In genomic region chr17:45564531-45565084, GRCm38 (mm10) we compare ENCODE assay signal across 9 mouse cellular contexts. TPM values are rescaled to one million over a fixed set of nuclear protein-coding genes. Genes with fewer than 3 reads are reported as not detected.
DNase-seq lines count a peak whose midpoint lies in the region; ATAC-seq and TF ChIP-seq lines count a peak whose summit lies in the region.
"Had no signal": no experiment of that assay in that cellular context is flagged by ENCODE, and none has a peak within 500 bp of the region (broad histone marks: within the 10 kb centered on the region; RNA-seq: fewer than 3 reads in every experiment).

No protein-coding gene starts in this region.

- peak overlapping the region; percentile 79 for H3K4me3 ChIP-seq in cortical plate, adult 2 months (ENCODE audit: insufficient read depth, low read length)
- H3K4me3 ChIP-seq in hindbrain, embryonic 14.5 days (replicated peaks; ENCODE audit: low read length) = peak overlapping the region; percentile 75
- peak overlapping the region; percentile 89 for H3K4me3 ChIP-seq in midbrain, embryonic 15.5 days

- no peaks in the 10 kb centered on the region for H3K9me3 ChIP-seq in hindbrain, embryonic 14.5 days (ENCODE audit: control insufficient read depth, low read length)
- no peaks in the 10 kb centered on the region for H3K9me3 ChIP-seq in midbrain, embryonic 15.5 days

- no peak for TF ChIP-seq POLR2A in cortical plate, adult 2 months (IDR thresholded peaks at IDR 0.05; ENCODE audit: extremely low read depth, insufficient read depth, low read length)

- H3K27ac ChIP-seq in cortical plate, adult 2 months (ENCODE audit: insufficient read depth, low read length) = no peak overlapping the region; the same call in 1 of the 2 replicates
- H3K27ac ChIP-seq in hindbrain, embryonic 14.5 days = peak overlapping the region; percentile 79
- peak overlapping the region; percentile 87 for H3K27ac ChIP-seq in midbrain, embryonic 15.5 days

- no peak; the same call in none of the 2 replicates for ATAC-seq in hindbrain, embryonic 14.5 days (ENCODE audit: low FRiP score)
- ATAC-seq in midbrain, embryonic 15.5 days (replicated peaks) = peak; percentile 15

- H3K4me1 ChIP-seq in cortical plate, adult 2 months (ENCODE audit: control insufficient read depth, insufficient read depth, low read length) = no peaks in the 10 kb centered on the region
- peaks cover 11% of the 10 kb centered on the region for H3K4me1 ChIP-seq in hindbrain, embryonic 14.5 days (replicated peaks; ENCODE audit: control insufficient read depth, insufficient read depth, low read length)
- H3K4me1 ChIP-seq in midbrain, embryonic 15.5 days = peaks cover 34% of the 10 kb centered on the region

- H3K36me3 ChIP-seq in hindbrain, embryonic 14.5 days (replicated peaks; ENCODE audit: control insufficient read depth, insufficient read depth) = peaks cover 36% of the 10 kb centered on the region
- H3K36me3 ChIP-seq in midbrain, embryonic 15.5 days (replicated peaks) = peaks cover 35% of the 10 kb centered on the region

- intact Hi-C loops in left cerebral cortex, postnatal 4 days (cut with DNase I) = no loop called here

- WGBS in hindbrain, embryonic 14.5 days = 10% methylated on average over 18 of the region's 18 CpGs
- 12% methylated on average over 18 of the region's 18 CpGs for WGBS in midbrain, embryonic 15.5 days

- peak overlapping the region; percentile 78 for H3K4me2 ChIP-seq in hindbrain, embryonic 14.5 days (replicated peaks)
- H3K4me2 ChIP-seq in midbrain, embryonic 15.5 days = peak overlapping the region; percentile 93

- no peaks in the 10 kb centered on the region for H3K27me3 ChIP-seq in hindbrain, embryonic 14.5 days (ENCODE audit: control insufficient read depth, insufficient read depth, low read length)
- no peaks in the 10 kb centered on the region for H3K27me3 ChIP-seq in midbrain, embryonic 15.5 days (replicated peaks)

- no peak for TF ChIP-seq CTCF in cortical plate, adult 2 months (IDR thresholded peaks at IDR 0.05; ENCODE audit: extremely low read depth, insufficient read depth, low read length)

- peak; percentile 56 for DNase-seq in left cerebral cortex, postnatal 4 days
- no peak for DNase-seq in left cerebral cortex, adult 8-10 months (ENCODE audit: low spot score in 2 of 2)
- DNase-seq in hindbrain, embryonic 14.5 days (ENCODE audit: low spot score) = no peak
- DNase-seq in layer of hippocampus, adult 9-10 months (ENCODE audit: low spot score) = no peak
- DNase-seq in adrenal gland, postnatal 25 days = no peak
- no peak for DNase-seq in embryo, embryonic 10.5 days (ENCODE audit: low spot score)

- peak overlapping the region; percentile 81 for H3K9ac ChIP-seq in hindbrain, embryonic 14.5 days
- H3K9ac ChIP-seq in midbrain, embryonic 15.5 days = peak overlapping the region; percentile 77

RNA-seq across cellular contexts. Expression of gene Slc35b2, which starts 0.9 kb away (rescaled TPM):
- total RNA-seq in left cerebral cortex, postnatal 4 days (2021) = 10 to 100 TPM; 39.2 to 40.2 TPM
- 10 to 100 TPM; 26.8 to 33.4 (median 29.4) TPM for total RNA-seq in left cerebral cortex, adult 8-10 months (2022)
- polyA plus RNA-seq in cortical plate, adult 2 months (2012; rRNA removed) = 52.4 and 52.6 TPM in 2 replicates
- polyA plus RNA-seq in hindbrain, embryonic 14.5 days (2014; fragmentation: Nextera tagmentation; extraction: Ambion mirVana) = 83.1 and 84.2 TPM in 2 replicates
- 85.5 and 93.4 TPM in 2 replicates for polyA plus RNA-seq in midbrain, embryonic 15.5 days (2015; fragmentation: Nextera tagmentation; extraction: Ambion mirVana)
- total RNA-seq in adrenal gland, postnatal 25 days (2021) = 59.6 and 74.2 TPM in 2 replicates

RNA-seq across cellular contexts. Expression of gene Hsp90ab1, which starts 8.5 kb away (rescaled TPM):
- 1,000 to 10,000 TPM; 1,680 to 1,682 TPM for total RNA-seq in left cerebral cortex, postnatal 4 days (2021)
- total RNA-seq in left cerebral cortex, adult 8-10 months (2022) = 1,000 to 10,000 TPM; 1,476 to 1,616 (median 1,547) TPM
- polyA plus RNA-seq in cortical plate, adult 2 months (2012; rRNA removed) = 980 and 997 TPM in 2 replicates
- 1,324 and 1,355 TPM in 2 replicates for polyA plus RNA-seq in hindbrain, embryonic 14.5 days (2014; fragmentation: Nextera tagmentation; extraction: Ambion mirVana)
- 1,488 and 1,537 TPM in 2 replicates for polyA plus RNA-seq in midbrain, embryonic 15.5 days (2015; fragmentation: Nextera tagmentation; extraction: Ambion mirVana)
- total RNA-seq in adrenal gland, postnatal 25 days (2021) = 1,940 and 2,378 TPM in 2 replicates

RNA-seq across cellular contexts. Expression of gene Nfkbie, which starts 9.1 kb away (rescaled TPM):
- 1 to 10 TPM; 2.4 to 2.7 TPM for total RNA-seq in left cerebral cortex, postnatal 4 days (2021)
- total RNA-seq in left cerebral cortex, adult 8-10 months (2022) = 1 to 10 TPM; 2.1 to 3.2 (median 2.5) TPM
- polyA plus RNA-seq in cortical plate, adult 2 months (2012; rRNA removed) = 2.1 and 2.3 TPM in 2 replicates
- 4.3 and 4.7 TPM in 2 replicates for polyA plus RNA-seq in hindbrain, embryonic 14.5 days (2014; fragmentation: Nextera tagmentation; extraction: Ambion mirVana)
- polyA plus RNA-seq in midbrain, embryonic 15.5 days (2015; fragmentation: Nextera tagmentation; extraction: Ambion mirVana) = 3.5 and 5.3 TPM in 2 replicates
- 3.1 and 3.6 TPM in 2 replicates for total RNA-seq in adrenal gland, postnatal 25 days (2021)

RNA-seq across cellular contexts. Expression of gene Tmem151b, which starts 15.1 kb away (rescaled TPM):
- 10 to 100 TPM; 90.3 to 92.2 TPM for total RNA-seq in left cerebral cortex, postnatal 4 days (2021)
- 100 to 1,000 TPM in 3 of 4 experiments, 10 to 100 TPM in 1; 97.9 to 110 (median 100) TPM for total RNA-seq in left cerebral cortex, adult 8-10 months (2022)
- polyA plus RNA-seq in cortical plate, adult 2 months (2012; rRNA removed) = 85.7 and 94.1 TPM in 2 replicates
- polyA plus RNA-seq in hindbrain, embryonic 14.5 days (2014; fragmentation: Nextera tagmentation; extraction: Ambion mirVana) = 15.7 and 16.8 TPM in 2 replicates
- 32.1 and 33.9 TPM in 2 replicates for polyA plus RNA-seq in midbrain, embryonic 15.5 days (2015; fragmentation: Nextera tagmentation; extraction: Ambion mirVana)
- 0.15 and 0.19 TPM in 2 replicates for total RNA-seq in adrenal gland, postnatal 25 days (2021)
- total RNA-seq: common myeloid progenitor, adult 5-6 weeks had no signal

RNA-seq across cellular contexts. Expression of gene Slc29a1, which starts 34.8 kb away (rescaled TPM):
- 10 to 100 TPM; 68.8 to 69.9 TPM for total RNA-seq in left cerebral cortex, postnatal 4 days (2021)
- total RNA-seq in left cerebral cortex, adult 8-10 months (2022) = 10 to 100 TPM; 27.4 to 32.1 (median 29.5) TPM
- polyA plus RNA-seq in cortical plate, adult 2 months (2012; rRNA removed) = 35.9 and 37.6 TPM in 2 replicates
- 41.5 and 42.7 TPM in 2 replicates for polyA plus RNA-seq in hindbrain, embryonic 14.5 days (2014; fragmentation: Nextera tagmentation; extraction: Ambion mirVana)
- 30.7 and 33.0 TPM in 2 replicates for polyA plus RNA-seq in midbrain, embryonic 15.5 days (2015; fragmentation: Nextera tagmentation; extraction: Ambion mirVana)
- 151 and 173 TPM in 2 replicates for total RNA-seq in adrenal gland, postnatal 25 days (2021)
